Mouse (Mus musculus): ENCODE results near the gene Kcna6.

The Kcna6 gene

GRCm38 (mm10) chr6:126740211-126741142 lies at the start of gene Kcna6:
Gene Kcna6 (minus strand): TSS chr6:126740674.
- DNase-seq (ENCODE audit: low spot score) = no peak

DNA sequence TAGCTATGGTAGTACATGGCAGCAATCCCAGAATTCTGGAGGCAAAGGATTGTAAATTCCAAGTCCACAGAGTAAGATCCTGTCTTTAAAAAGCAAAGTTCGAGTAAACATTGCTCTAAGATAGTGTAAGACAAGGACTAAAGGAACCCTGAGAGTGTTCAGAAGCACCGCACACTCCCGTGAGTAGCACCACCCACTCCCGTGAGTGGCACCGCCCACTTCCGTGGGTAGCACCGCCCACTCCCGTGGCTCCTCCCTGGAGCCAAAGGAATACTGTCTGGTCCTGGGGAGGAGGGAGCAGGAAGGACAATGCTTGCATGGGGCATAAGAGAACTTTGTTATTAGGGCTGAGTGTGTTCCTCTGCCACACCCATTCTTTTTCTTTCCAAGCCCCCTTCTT lies 48.4 kb upstream of the Kcna6 start:
- DNase-seq (ENCODE audit: low spot score) = no peak

GRCm38 (mm10) chr6:126784206-126784605 lies 43.7 kb upstream of the Kcna6 start:
- no peak for DNase-seq (ENCODE audit: low spot score)

- no peak for DNase-seq (ENCODE audit: low spot score)
Observed at GRCm38 (mm10) chr6:126783651-126784066, 43.2 kb upstream of the Kcna6 start.

GRCm38 (mm10) chr6:126783056-126783455 lies 42.6 kb upstream of the Kcna6 start:
- DNase-seq (ENCODE audit: low spot score) = no peak

DNA sequence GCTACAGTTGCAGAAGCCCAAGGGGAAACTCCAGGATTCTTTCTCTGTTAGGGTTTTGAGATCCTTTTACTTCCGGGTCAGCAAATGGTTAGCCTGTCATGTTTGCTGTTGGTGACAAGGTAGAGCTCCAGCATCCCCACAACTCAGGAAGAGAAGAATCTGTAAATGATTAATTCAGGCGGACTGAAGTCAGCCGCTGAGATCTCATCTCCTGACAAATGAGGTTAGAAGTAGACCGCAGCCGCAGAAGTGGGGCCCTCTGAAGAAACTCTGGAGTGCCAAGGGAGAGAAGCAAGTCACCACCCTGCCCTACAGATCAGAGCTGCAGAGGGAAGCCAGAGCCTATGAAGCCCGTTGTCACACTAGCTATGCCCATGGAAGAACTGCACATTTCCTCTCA lies 37.4 kb upstream of the Kcna6 start:
- DNase-seq (ENCODE audit: low spot score) = no peak

GRCm38 (mm10) chr6:126773873-126774272 lies 33.4 kb upstream of the Kcna6 start:
- DNase-seq (ENCODE audit: low spot score) = no peak

- peak; percentile 4 for DNase-seq (ENCODE audit: low spot score)
Observed at GRCm38 (mm10) chr6:126772326-126772725, 31.9 kb upstream of the Kcna6 start.

DNA sequence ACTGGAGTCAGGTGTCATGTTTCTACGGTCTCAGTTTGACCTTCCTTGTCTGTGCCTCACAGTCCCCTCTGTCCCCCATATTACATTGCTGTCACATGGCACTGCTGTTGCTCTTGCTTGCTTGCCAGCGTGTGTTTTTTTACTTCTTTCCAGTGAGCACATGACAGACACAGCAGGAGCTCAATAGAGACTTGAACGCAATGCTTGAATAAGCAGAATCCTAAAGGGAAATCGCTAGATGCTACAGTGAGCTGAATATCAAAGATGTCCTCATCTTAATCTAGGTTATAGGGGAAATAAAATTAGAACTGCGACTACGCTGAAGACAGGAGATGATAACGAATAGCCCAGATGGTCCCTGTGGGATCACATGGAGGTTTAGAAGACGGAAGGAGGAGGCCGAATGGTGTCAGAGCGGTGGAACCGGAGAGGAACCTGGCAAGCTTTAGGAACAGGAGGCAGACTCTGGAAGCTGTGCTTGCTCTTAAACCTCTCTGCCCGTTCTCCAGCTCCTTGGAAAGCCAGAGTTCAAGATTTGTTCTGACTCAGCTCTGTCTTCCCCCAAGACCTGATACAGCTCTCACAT lies 29.8 kb upstream of the Kcna6 start:
- no peak for DNase-seq (ENCODE audit: low spot score)

DNA sequence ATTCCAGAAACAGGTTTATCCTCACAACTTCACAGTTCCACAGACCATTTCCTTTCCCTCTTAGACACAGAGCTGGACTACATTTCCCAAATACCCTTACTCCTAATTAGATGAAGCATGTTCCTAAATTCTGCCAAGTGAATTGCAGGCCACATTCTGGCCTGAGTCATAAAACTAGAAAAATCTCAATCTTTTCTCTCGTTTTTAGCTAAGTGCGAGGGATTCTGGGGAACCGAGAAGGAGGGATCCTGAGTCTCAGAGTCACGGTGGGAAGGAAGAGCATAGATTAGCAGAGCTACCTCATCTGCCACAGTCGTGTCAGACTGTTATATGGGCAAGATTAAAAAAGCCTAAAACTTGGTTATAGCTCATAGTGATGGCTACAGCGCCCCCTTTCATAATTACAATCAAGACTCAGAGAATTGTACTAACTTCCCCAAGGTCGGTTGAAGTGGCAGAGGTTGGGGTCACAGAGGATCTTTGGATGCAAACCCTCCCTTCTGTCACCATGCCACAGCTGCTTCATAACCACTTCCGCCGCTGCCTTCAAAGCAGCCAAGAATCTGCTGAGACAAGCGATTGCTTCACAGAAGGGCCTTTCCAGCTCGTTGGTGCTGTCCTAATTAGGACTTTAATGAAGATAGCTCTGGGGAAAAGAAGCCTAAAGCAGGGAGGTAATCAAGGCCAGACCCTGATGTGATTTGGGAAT lies 28.6 kb upstream of the Kcna6 start:
- peak; percentile 24 for DNase-seq (ENCODE audit: low spot score)

GRCm38 (mm10) chr6:126767610-126768532 lies 27.4 kb upstream of the Kcna6 start:
- no peak for DNase-seq (ENCODE audit: low spot score)

DNA sequence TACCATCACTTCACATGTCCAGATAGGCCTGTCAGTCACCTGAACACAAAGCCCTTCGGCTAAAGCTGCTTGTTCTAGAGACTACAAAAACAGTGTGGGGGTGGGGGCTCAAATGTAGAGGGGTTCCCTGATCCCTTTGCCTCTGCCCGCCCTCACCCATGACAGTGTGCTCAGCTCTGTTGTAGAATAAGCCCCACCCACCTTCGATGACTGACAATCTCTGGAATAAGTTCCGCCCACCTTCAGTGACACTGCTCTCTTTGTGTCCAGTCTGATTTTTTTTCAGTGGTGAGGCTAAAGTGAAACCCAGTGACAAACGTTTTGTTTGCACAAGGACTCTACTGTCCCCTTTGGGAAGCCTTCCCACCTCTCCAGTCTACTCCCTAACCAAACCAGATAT lies 26.1 kb upstream of the Kcna6 start:
- no peak for DNase-seq (ENCODE audit: low spot score)

GRCm38 (mm10) chr6:126764563-126765091 lies 24.2 kb upstream of the Kcna6 start:
- no peak for DNase-seq (ENCODE audit: low spot score)

GRCm38 (mm10) chr6:126761362-126761761 lies 20.9 kb upstream of the Kcna6 start:
- DNase-seq (ENCODE audit: low spot score) = no peak

DNA sequence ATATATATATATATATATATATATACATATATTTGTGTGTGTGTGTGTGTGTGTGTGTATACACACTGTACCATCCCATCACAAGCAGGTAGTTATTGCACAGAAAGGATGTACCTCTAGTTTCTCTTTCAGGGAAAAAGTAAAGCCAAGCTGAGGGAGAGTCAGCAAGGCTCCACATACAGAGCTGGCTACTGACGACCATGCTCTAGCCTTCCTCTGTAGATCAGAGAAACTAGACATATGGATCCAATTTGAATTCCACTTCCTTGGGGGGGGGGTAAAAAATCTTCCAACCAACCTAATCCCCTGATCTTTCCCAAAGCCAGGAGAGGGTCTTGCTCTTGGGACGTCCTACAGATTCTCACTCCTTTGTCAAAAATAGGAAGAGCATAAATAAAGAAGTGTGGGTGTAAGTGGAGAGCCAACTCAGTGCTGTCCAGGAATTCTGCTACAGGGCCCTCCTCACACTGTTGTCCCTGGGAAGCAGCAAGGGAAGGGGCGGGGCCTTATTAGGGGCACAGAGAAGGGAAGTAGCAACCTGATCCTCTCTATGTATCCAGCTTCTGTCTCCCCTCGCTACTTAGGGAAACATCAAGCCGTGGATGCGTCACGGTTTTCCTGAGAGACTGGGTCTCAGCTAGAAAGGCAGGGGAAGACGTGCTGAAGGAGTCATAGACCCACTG lies 15.4 kb upstream of the Kcna6 start:
- DNase-seq (ENCODE audit: low spot score) = no peak

- no peak for DNase-seq (ENCODE audit: low spot score)
Observed at GRCm38 (mm10) chr6:126752520-126752919, 12.0 kb upstream of the Kcna6 start.

DNA sequence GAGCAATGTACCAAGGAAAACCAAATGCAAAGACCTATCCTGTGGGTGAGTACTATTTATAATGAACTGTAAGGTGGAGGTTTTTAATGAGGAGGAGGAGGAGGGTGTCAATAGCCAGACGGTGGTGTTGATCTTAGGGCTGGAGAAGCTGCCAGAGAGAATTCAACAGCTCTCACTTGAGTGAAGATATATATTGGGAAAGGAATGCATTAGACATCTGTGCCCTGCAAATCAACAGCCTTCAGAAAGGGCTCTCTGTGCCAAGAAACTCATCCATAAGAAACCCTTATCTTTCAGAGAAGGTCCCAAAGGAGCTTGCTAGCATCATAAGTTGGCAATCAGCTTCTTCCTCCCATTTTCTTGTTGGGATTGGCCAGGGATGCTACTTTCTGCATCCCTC lies 5.4 kb upstream of the Kcna6 start:
- no peak for DNase-seq (ENCODE audit: low spot score)

GRCm38 (mm10) chr6:126742610-126743009 lies 2.1 kb upstream of the Kcna6 start:
- no peak for DNase-seq (ENCODE audit: low spot score)

DNA sequence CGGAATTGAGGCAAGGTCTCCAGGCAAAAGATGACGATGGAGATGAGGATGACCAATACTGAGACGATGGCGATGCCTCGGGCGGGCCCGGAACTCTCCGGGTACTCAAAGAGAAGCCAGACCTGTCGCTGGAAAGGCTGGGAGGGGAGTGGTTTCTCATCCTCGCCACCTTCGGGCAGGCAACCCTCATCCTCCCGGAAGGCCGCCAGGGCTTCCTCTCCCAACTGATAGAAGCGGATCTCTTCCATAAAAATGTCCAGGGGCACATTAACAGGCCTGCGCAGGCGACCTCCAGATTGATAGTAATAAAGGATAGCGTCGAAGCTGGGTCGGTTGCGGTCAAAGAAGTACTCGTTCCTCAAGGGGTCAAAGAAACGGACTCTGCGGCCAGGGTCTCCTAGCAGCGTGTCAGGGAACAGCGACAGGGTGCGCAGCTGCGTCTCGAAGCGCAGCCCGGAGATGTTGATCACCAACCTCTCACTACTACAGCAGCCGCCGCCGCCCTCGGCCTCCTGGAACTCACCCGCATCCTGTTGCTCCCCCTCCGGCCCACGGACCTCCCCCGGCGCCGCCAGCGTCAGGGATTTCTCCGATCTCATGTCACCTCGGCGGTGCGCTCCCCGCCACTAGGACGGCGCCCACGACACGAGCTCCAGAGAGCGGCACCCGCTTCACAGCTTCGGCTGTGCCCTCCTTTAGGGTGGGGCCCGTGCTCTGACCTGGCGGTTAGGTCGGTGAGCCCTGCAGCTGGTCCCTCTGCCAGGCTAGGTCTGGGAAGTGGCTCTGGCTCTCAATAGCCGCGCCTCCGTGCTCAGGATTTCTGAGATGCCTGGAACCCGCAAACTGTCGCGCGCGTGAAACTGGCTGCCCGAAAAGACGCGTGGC lies 906 bp downstream of the Kcna6 start:
- DNase-seq (ENCODE audit: low spot score) = no peak

- DNase-seq (ENCODE audit: low spot score) = no peak
Observed at GRCm38 (mm10) chr6:126736996-126737395, 3.5 kb downstream of the Kcna6 start.
